Mouse (Mus musculus): ENCODE results near the gene Col8a2.

GRCm38 (mm10) chr4:126296617-126297101 is 10.1 kb downstream of the Col8a2 start:
- TF ChIP-seq GATA2 (IDR thresholded peaks at IDR 0.05; ENCODE audit: borderline replicate concordance, low read depth, low read length) (no peak), GATA1 (IDR thresholded peaks at IDR 0.05; ENCODE audit: borderline replicate concordance, low read length) (no peak), TAL1 (conservative IDR thresholded peaks at IDR 0.05; ENCODE audit: low read depth, low read length) (no peak), CTCF (IDR thresholded peaks at IDR 0.05; ENCODE audit: low read depth, low read length) (no peak)
